Mouse (Mus musculus): ENCODE data around the gene Ank. TPM values are rescaled to one million over a fixed set of nuclear protein-coding genes. Genes with fewer than 3 reads are reported as not detected.

The Ank gene
- polyA plus RNA-seq, 1 experiment from 2014 or later, result 15.3 TPM

GRCm38 (mm10) chr15:27620475-27621185 is 154.2 kb downstream of the Ank start:
- no peak for ATAC-seq (ENCODE audit: insufficient read depth, low FRiP score, low read depth)
- Histone ChIP-seq H3K4me2 (no peak overlapping the region), H3K27me3 (replicated peaks) (no peaks in the 10 kb centered on the region), H3K27ac (no peak overlapping the region), H3K4me3 (replicated peaks) (no peak overlapping the region), H3K9me3 (no peaks in the 10 kb centered on the region), H3K36me3 (peaks cover 12% of the 10 kb centered on the region), H3K4me1 (no peaks in the 10 kb centered on the region), H3K9ac (no peak overlapping the region)
- WGBS, result 75% methylated on average over 6 of the region's 6 CpGs

GRCm38 (mm10) chr15:27623286-27623685 is 156.8 kb downstream of the Ank start:
- Histone ChIP-seq H3K9ac (no peak overlapping the region), H3K27me3 (replicated peaks) (no peaks in the 10 kb centered on the region), H3K4me1 (no peaks in the 10 kb centered on the region; the same call in 1 of the 2 replicates), H3K9me3 (no peaks in the 10 kb centered on the region), H3K4me3 (replicated peaks) (no peak overlapping the region), H3K27ac (no peak overlapping the region), H3K36me3 (peaks cover 11% of the 10 kb centered on the region; the same call in 1 of the 2 replicates), H3K4me2 (no peak overlapping the region)
- ATAC-seq (ENCODE audit: insufficient read depth, low FRiP score, low read depth), result no peak
- WGBS, result 74% methylated on average over 6 of the region's 6 CpGs

GRCm38 (mm10) chr15:27625014-27625889 is 158.8 kb downstream of the Ank start:
- WGBS, result 88% methylated on average over 13 of the region's 13 CpGs
- Histone ChIP-seq H3K4me2 (no peak overlapping the region), H3K36me3 (0 out of 2 replicates have a peak, but pooled peaks cover 9% of the 10 kb centered on the region), H3K27me3 (replicated peaks) (no peaks in the 10 kb centered on the region), H3K9ac (no peak overlapping the region), H3K27ac (no peak overlapping the region), H3K4me1 (peaks cover 9% of the 10 kb centered on the region), H3K4me3 (replicated peaks) (no peak overlapping the region), H3K9me3 (no peaks in the 10 kb centered on the region)
- no peak for ATAC-seq (ENCODE audit: insufficient read depth, low FRiP score, low read depth)

- Histone ChIP-seq H3K4me3 (replicated peaks) (no peak overlapping the region), H3K4me1 (peaks cover 9% of the 10 kb centered on the region), H3K9me3 (no peaks in the 10 kb centered on the region), H3K27me3 (replicated peaks) (no peaks in the 10 kb centered on the region), H3K4me2 (no peak overlapping the region), H3K9ac (no peak overlapping the region), H3K27ac (no peak overlapping the region), H3K36me3 (0 out of 2 replicates have a peak, but pooled peaks cover 9% of the 10 kb centered on the region)
- WGBS, result 85% methylated on average over 10 of the region's 10 CpGs
- no peak for ATAC-seq (ENCODE audit: insufficient read depth, low FRiP score, low read depth)
These were observed 159.4 kb downstream of the Ank start for GRCm38 (mm10) chr15:27625890-27626255.

- 86% methylated on average over 1 of the region's 1 CpGs for WGBS
- Histone ChIP-seq H3K9me3 (no peaks in the 10 kb centered on the region), H3K9ac (no peak overlapping the region)
These were observed 159.8 kb downstream of the Ank start for GRCm38 (mm10) chr15:27626314-27626713.

GRCm38 (mm10) chr15:27627794-27628193 is 161.3 kb downstream of the Ank start:
- WGBS, result 81% methylated on average over 9 of the region's 9 CpGs
- H3K36me3 ChIP-seq, result 0 out of 2 replicates have a peak, but pooled peaks cover 3% of the 10 kb centered on the region
- H3K27me3 ChIP-seq (replicated peaks), result no peaks in the 10 kb centered on the region
- no peak for ATAC-seq (ENCODE audit: insufficient read depth, low FRiP score, low read depth)
- no peak overlapping the region for H3K4me2 ChIP-seq
- no peak overlapping the region for H3K4me3 ChIP-seq (replicated peaks)
- no peak overlapping the region for H3K27ac ChIP-seq
- peaks cover 9% of the 10 kb centered on the region for H3K4me1 ChIP-seq
- no peaks in the 10 kb centered on the region for H3K9me3 ChIP-seq
- H3K9ac ChIP-seq, result no peak overlapping the region

More at GRCm38 (mm10) chr15:27626314-27626713, 159.8 kb downstream of the Ank start:
- no peak overlapping the region for H3K4me2 ChIP-seq
- ATAC-seq (ENCODE audit: insufficient read depth, low FRiP score, low read depth), result no peak
- no peak overlapping the region for H3K4me3 ChIP-seq (replicated peaks)
- H3K4me1 ChIP-seq, result peaks cover 9% of the 10 kb centered on the region
- 0 out of 2 replicates have a peak, but pooled peaks cover 6% of the 10 kb centered on the region for H3K36me3 ChIP-seq
- no peak overlapping the region for H3K27ac ChIP-seq
- no peaks in the 10 kb centered on the region for H3K27me3 ChIP-seq (replicated peaks)

- Histone ChIP-seq H3K4me3 (replicated peaks) (no peak overlapping the region), H3K27ac (no peak overlapping the region), H3K36me3 (0 out of 2 replicates have a peak, but pooled peaks cover 3% of the 10 kb centered on the region), H3K4me2 (peak overlapping the region; percentile 84), H3K27me3 (replicated peaks) (no peaks in the 10 kb centered on the region), H3K9me3 (no peaks in the 10 kb centered on the region), H3K4me1 (peaks cover 9% of the 10 kb centered on the region), H3K9ac (no peak overlapping the region)
- WGBS, result 74% methylated on average over 4 of the region's 4 CpGs
- no peak for ATAC-seq (ENCODE audit: insufficient read depth, low FRiP score, low read depth)
These were observed 162.6 kb downstream of the Ank start for GRCm38 (mm10) chr15:27629046-27629445.

GRCm38 (mm10) chr15:27629800-27630600 is 163.5 kb downstream of the Ank start:
- peak overlapping the region; percentile 84 for H3K4me2 ChIP-seq
- 0 out of 2 replicates have a peak, but pooled peaks cover 3% of the 10 kb centered on the region for H3K36me3 ChIP-seq
- peak overlapping the region; percentile 89 for H3K9ac ChIP-seq
- peak overlapping the region; percentile 95 for H3K4me3 ChIP-seq (replicated peaks)
- H3K27ac ChIP-seq, result peak overlapping the region; percentile 63
- no peaks in the 10 kb centered on the region for H3K9me3 ChIP-seq
- ATAC-seq (ENCODE audit: insufficient read depth, low FRiP score, low read depth), result peak; percentile 48
- peaks cover 9% of the 10 kb centered on the region for H3K4me1 ChIP-seq
- 2% methylated on average over 30 of the region's 53 CpGs for WGBS
- no peaks in the 10 kb centered on the region for H3K27me3 ChIP-seq (replicated peaks)

GRCm38 (mm10) chr15:27630601-27631383 is 164.3 kb downstream of the Ank start, which contains the start of gene Otulin:
Gene Otulin, minus strand, starts transcription at chr15:27630693.
- peak within 1 kb of the TSS; percentile 89 for H3K9ac ChIP-seq
- peak within 1 kb of the TSS; percentile 63 for H3K27ac ChIP-seq

GRCm38 (mm10) chr15:27633941-27634900 is 167.7 kb downstream of the Ank start:
- peaks cover 5% of the 10 kb centered on the region for H3K4me1 ChIP-seq
- no peak overlapping the region for H3K4me3 ChIP-seq (replicated peaks)
- H3K9ac ChIP-seq, result no peak overlapping the region
- no peaks in the 10 kb centered on the region for H3K9me3 ChIP-seq
- H3K27ac ChIP-seq, result no peak overlapping the region
- no peaks in the 10 kb centered on the region for H3K36me3 ChIP-seq
- H3K27me3 ChIP-seq (replicated peaks), result no peaks in the 10 kb centered on the region
- 62% methylated on average over 8 of the region's 8 CpGs for WGBS
- no peak for ATAC-seq (ENCODE audit: insufficient read depth, low FRiP score, low read depth)
- no peak overlapping the region for H3K4me2 ChIP-seq

More at GRCm38 (mm10) chr15:27630601-27631383, 164.3 kb downstream of the Ank start, which contains the start of gene Otulin:
- H3K4me1 ChIP-seq, result peaks cover 9% of the 10 kb centered on the region
- no peaks in the 10 kb centered on the region for H3K27me3 ChIP-seq (replicated peaks)
- H3K36me3 ChIP-seq, result 0 out of 2 replicates have a peak, but pooled peaks cover under 1% of the 10 kb centered on the region
- peak within 1 kb of the TSS; percentile 84 for H3K4me2 ChIP-seq
- H3K9me3 ChIP-seq, result no peaks in the 10 kb centered on the region
- peak within 1 kb of the TSS; percentile 95 for H3K4me3 ChIP-seq (replicated peaks)
- ATAC-seq (ENCODE audit: insufficient read depth, low FRiP score, low read depth), result peak; percentile 98
- WGBS, result 5% methylated on average over 56 of the region's 56 CpGs
